Mouse (Mus musculus): ENCODE results near the gene Atrip.

Atrip gene

DNA sequence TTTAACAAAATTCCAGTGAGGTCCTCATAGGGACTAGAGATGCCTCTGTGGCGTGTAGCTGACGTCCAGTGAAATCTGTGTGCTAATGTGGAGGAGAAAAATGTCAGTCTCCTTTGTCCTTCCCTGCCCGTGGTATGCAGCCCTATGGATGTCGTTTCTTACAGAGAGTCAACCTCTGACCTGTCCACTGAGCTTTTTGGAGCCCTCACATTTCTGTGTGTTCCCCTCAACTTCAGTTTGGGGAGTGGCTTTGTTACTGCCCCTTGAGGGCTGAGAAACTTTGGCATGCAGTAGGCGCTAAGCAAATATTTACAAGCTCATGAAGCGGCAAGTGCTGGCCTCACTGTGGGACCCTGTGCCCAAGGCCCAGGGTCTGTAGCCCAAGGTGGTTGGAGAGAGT is 23.4 kb upstream of the Atrip start:
- DNase-seq, result no peak

DNA sequence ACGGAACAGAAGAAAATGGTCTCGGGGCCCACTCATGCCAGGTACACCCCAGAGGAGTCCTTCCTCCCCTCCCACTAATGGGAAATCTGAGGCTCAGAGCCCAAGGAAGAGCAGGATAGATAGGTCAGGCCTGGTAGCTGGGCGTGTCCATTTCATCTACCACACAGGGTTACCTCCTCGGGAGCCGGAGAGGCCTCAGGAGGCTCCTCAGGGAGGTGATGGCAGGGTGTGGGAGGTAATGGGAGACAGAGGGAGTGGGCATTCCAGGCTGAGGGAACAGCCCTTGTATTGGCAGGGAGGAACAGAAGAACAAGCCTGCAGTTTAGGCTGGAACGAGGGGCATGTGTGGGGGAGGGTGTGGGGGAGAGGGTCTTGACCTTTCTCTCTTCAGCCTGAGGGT is 22.9 kb upstream of the Atrip start:
- DNase-seq, result peak; percentile 37

DNA sequence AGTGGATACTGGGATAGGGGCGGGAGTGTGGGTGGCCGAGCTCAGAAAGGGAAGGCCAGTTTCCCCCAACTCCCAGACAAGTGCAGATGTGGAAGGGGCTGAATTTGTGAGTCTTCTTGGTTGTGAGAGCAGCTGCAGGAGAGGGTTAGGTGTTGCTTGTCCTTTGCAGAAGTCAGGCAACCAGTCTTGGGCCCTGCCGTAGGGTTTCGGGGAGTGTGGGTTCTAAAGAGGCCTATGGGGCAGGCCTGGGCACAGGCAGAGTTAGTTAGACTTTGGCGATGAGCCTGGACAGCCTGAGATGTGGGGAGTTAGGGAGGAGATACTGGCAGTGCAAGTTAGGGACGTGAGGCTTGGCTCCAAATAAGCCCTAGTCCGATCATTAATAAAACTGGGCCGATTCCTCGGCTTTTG is 22.3 kb upstream of the Atrip start:
- no peak for DNase-seq

DNA sequence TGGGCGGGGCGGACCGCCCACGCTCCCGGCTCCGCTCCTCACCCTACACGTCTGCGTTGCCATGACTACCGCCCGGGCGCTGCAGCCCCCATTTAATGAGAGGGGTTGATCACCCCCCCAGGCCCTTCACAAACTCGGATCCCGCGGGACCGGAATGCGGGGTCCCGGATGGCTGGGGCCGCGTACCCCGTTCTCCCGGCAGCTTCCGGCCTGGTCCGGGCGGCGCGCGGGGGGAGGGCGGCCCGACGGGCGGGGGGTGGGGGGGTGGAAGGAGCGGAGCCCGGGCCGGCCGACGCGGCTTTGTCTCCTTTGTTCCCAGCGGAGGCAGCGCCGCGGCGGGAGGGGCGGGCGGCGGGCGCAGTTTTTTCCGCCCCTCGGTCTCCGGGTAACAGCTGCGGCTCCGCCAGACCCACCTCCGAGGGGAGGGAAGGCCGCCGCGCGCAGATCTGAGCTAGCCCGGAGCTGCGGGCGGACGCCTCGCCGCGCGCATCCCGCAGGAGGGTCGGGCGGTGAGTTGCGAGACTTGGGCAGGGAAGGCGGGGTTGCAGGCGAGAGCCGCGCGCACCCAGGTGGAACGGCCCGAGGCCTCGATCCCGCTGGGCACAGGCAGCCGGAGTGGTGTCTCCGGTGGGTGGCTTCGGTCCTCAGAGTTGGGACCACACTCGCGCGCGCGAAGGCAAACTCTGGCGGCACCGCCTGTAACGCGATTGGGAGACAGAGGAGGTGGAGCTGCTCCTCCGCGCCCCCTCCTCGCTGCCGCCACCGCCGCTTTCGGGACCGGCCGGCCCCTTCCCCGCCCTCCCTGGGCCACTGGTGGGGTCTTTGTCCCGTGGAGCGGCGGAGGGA is 21.4 kb upstream of the Atrip start, which contains the start of gene Plxnb1:
Plxnb1 (plus strand) TSS at position 253 of the 846 bp plus-strand sequence.
- DNase-seq, result peak; percentile 70

DNA sequence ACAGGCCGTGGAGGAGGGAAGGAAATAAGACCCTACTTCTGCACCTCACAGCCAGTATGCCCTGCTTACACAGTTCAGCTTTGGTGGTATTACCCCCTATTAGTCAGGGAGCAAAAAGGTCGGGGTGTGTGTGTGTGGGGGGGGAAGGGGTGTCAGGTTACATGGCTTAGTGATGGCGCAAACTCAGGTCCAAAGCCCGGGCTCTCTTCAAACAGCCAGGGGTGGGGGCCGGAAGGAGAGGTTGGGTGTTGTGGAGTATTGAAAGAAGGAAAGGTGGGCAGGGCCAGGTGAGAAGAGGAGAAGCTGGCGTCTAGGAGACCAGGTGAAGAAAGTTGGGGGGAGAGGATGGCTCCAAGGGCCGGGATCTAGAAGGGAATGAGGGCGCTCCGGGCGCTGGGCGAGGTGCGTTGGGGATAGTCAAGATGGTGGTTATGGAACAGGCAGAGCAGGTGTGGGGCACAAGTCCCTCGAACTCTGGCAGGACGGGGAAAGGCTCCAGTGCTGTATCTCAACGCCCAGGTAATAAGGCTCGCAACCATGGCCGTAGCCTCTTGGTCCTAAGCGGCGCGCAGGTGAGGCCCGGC is 20.7 kb upstream of the Atrip start:
- peak; percentile 58 for DNase-seq

DNA sequence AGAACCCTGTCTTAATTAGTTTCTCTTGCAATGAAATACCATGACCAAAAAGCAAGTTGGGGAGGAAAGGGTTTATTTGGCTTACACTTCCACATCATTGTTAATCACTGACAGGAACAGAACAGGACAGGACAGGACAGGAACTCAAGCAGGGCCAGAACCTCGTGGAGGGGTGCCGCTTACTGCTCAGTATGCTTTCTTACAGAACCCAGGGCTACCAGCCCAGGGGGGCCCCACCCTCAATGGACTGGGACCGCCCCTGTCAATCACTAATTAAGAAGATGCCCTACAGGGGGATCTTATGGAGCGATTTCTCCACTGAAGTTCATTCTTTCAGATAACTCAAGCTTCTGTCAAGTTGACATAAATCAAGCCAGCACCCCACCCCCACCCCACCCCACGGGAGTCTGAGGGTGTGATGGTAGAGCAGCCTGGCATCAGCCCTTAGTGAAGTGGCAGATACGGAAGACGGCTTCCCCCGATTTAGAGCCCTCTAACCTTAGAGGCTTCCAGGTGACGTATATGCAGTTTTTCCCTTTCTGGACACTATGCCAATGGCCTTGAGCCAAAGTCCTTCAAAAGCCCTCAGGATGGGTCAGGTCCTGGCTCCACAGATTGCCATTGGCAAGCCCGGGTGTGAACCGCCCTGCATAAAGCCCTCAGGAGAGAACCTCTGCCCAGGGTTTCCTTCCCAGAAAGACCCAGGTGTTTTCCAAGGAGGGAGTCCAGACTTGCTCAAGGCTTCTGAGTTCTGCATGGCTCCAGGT is 20.0 kb upstream of the Atrip start:
- DNase-seq, result peak; percentile 74

DNA sequence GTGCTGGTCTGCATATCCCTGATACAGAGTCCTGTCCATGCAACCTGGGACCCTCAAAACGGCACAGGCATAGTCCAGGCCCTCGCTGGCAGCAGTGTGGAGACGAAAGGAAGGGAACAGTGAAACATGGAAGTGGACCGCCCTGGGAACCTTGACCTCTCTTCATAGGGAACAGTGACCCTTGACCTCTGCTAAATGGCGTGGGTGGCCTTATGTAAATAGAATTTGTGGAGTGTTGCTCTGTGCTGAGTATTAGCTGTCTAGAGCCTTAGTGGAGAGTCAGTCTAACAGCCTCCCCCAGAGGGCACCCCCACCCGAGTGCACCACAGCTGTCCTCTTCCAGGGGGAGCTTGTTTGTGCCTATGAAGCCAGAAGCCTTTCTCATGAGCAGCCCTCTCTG is 18.9 kb upstream of the Atrip start:
- DNase-seq, result peak; percentile 48

DNA sequence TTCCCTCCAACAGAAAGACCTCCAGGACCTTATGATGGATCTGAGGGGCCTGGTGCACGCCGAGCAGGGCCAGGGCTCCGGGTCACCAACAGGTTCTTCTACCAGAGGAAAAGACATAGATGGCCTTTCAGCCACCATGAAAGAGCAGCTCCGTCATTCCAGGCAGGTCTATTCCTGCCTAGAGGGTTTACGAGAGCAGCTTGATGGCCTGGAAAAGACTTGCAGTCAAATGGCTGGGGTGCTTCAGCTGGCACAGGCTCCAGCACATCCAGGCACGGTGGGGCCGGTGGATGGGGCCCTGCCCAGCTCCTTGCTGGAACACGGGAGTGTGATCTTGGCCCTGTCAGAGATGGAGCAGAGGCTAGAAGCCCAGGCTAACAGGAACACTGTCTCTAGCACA is 17.9 kb upstream of the Atrip start:
- no peak for DNase-seq

DNA sequence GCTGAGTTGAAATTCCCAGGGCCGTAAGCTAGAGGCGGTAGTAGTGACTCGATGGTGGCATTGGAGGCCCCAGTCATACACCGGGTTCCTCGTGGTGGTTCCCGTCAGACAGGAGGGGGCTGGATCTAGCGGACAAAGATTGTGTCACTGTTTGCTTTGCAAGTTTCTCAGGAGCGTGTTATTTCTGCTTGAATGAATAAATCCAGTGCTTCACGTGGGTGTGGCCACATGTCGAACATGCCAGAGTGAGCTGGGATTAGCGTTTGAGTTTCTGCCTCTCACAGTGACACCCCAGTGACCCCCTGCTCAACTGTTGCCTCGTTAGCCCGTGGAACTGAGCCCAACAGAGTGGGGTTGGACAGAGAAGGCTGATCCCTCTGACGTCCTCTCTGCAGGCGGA is 16.5 kb upstream of the Atrip start:
- no peak for DNase-seq

DNA sequence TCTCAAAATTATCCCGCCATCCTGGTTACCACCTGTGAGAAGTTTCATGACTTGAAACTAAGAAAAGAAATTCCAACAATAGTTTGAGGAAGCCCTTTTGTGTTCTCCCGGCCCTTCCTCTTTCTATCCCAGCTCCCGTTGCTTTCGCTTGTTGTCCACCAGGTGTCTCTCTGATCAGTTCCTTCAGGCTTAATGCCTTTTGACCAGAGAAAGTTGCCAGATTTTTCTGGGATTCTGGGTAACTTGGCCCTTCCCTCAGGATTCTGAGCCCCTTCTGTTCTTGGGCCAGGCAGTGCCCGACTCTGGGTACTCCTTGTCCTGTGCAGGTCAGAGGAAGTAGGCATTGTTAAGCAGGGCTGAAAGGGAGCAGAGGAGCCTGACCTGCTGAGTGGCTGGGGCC is 14.1 kb upstream of the Atrip start:
- no peak for DNase-seq

DNA sequence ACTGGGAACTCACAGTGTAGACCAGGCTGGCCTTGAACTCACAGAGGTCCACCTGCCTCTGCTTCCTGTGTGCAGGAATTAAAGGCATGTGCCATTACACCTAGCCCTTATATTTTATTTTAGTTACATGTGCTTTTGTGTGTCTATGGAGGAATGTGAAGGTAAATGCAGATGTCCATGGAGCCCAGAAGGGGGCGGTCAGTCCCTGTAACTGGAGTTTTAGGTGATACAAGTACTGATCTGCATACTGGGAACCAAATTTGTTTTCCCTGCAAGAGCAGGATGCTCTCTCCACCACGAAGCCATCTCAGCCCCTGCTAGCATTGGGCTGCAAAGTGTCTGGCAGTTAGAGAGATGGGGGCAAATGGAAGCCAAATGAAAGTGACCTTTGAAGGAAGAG is 11.0 kb upstream of the Atrip start:
- DNase-seq, result no peak

DNA sequence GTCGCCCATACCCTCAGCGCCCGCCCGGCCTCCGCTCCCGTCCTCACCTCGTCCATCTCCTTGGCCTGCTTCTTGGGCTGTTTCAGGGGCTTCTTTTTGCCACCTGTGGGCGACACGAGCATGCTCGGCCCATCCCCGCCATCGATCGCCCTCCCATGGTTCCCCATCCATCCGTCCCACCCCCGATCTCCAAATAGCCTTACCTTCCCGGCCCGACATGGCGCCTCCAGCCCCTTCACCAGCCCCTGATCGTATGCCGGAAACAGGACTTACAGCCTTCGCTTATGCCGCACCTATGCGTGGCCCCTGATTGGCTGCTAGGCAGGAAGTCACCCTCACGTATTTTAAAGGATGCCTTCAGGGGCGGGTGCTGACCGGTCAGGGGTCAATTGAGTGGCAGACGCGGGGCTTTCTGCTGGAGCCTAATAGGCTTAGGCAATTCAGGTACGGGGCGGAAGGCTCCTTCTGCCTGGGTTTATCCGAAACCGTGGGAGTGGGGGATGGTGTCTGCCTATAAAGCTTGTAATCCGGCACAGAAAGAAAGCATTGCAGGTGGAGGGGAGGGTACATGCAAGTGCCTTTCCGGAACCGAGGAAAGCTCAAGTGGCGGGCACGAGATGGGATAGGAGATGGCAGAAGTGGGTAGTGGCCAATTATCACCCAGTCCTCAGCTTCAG is 8.3 kb upstream of the Atrip start, which contains the start of the genes Ccdc51 and Tma7:
Ccdc51 (plus strand) TSS at position 370 of the 677 bp plus-strand sequence.
Tma7 (minus strand) TSS at position 464 of the 677 bp plus-strand sequence.
- peak; percentile 91 for DNase-seq

DNA sequence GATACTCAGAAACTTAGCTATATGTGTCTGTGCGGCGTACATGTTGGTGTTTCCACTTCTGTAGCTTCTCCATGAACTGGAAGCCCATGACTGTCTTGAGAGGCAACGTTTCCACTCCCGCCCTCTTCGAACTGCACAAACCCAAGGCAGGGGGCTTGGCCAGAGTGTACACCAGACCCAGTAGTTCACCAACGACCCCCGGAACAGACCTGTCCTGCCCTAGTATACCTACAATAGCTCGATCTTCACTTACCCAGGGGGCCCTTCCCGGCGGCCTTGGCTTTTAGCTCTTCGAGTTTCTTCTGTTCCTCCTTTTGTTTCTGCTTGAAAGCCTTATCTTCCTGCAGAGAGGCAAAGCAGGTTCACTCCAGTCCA is 7.8 kb upstream of the Atrip start:
- no peak for DNase-seq

DNA sequence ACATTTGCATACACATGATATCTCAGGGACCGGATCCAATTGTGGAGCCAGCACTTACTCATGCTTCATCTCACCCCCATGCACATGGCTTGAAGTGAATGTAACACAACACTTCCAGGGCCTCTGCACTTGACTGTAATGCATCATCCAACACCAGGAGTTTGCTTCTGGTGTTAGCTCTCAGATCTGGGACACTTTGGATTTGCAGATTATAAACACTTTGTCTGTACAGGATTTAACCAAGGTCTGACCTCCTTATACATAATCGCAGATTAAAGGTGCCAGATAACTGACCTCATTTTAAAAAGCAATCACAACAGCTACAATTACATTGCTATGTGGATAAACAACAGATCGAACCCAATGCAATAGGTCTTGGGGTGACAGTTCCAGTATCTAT is 6.6 kb upstream of the Atrip start:
- DNase-seq, result no peak

DNA sequence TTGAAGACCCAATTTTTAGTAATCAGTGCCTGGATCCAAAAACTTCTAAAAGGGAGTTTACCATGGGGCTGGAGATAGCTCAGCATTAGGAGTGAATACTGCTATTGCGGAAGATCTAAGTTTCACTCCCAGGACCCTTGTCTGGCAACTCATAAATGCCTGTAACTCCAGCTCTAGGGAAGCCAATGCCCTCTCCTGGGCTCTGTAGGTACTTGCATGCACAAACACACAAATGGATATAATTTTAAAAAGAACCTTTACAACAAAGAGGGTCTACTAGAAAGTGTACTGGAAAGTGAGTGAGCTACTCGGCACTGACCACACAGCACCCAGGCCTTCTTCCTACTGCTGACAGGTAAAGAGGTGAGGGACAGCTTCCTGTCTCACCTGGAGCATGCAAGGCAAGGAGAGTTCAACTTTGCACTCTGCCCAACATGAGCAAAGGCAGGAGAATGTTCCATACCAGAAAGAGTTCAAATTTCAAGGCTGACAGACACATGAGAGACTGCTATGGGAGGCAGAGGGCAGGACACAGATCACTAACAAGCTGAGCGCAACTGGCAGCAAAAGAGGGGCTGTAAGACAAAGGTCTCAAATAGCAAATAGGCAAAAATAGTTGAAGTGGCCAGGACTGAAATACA is 5.7 kb downstream of the Atrip start:
- no peak for DNase-seq

DNA sequence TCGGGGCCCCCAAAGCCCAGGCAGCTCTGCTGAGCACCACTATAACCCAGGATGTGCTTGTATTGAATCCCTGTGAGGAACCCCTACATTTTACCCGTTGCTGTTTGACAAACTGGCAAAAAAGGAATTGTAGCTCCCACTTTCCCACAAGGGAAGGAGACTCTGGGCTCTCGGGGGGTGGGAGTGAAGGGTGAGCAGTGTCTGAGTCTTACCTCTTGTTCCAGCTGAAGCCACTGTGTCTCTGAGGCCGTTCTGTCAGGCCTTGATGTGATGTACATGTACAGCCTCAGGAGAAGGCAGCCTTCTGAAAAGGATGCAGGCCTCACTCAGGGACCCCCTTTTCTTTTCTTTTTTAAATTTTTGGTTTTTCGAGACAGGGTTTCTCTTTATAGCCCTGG is 13.0 kb downstream of the Atrip start:
- no peak for DNase-seq

DNA sequence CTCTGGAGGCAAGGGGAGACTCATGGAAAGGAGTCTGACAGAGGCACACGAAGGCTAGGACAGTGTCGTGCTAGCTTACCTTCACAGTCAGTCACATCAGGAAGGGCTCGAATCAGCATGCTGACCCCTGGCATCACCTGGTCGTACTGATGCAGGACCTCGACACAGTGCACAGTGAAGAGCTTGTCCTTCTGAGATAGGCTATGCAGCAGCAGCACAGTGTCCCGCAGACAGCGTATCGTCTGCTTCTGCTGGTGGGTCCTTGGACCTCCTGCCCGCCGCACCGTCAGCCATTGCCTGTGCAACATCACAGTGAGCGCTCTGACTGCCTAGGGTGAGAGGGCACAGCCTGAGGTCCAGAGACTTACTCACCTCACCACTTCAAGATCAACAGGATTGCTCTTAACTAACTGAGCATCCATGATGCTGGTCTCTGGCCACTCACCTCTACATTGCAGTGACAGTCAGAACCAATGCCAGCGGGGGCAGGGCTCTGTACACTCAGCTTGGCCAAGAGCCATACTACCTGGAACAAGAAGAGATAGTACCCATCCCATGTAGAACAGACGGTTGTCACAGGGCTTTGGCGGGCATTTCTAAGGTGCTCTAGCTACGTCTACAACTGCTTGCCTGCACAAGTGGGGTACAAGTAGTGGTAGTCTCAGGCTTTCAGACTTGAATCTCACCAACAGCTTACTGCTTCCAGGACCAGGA is 13.6 kb downstream of the Atrip start:
- DNase-seq, result no peak

DNA sequence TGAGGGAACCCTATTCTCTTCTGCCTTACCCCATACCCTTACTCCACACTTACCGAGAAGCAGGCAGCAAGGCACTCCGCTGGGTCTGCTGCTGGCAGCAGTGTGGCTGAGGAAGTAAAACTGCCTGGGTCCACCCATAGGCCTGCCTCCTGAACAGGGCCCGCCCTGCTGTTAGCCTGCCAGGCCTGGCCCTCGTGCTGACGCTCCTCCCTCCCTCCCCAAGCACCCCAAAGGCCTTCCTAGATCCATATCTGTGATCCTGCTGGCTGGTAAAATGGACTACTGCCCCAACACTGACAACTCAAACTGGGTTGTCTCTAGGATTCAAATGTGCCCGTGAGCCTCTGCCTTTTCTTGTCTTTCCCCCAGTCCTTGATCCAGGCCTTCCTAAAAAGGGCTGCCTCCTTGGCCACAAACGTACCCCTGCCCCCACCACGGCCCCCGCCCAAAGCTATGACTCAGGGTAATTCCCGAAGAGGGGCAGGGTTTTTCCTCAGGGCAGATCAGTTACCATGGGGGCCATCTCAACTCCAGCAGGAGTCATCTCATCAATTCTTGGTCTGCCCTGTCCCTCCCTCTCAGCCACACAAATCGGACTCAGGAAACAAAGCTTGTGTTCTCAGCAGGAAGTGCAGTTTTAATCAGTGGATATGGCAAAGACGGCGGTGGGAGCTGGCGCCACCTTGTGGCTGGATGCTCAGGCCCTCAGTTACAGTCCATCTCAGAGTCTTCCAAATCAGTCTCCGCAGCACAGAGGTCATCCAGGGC is 14.6 kb downstream of the Atrip start, which contains the start of gene Trex1:
Trex1 (minus strand) TSS at position 599 of the 768 bp plus-strand sequence.
- DNase-seq, result peak; percentile 93

DNA sequence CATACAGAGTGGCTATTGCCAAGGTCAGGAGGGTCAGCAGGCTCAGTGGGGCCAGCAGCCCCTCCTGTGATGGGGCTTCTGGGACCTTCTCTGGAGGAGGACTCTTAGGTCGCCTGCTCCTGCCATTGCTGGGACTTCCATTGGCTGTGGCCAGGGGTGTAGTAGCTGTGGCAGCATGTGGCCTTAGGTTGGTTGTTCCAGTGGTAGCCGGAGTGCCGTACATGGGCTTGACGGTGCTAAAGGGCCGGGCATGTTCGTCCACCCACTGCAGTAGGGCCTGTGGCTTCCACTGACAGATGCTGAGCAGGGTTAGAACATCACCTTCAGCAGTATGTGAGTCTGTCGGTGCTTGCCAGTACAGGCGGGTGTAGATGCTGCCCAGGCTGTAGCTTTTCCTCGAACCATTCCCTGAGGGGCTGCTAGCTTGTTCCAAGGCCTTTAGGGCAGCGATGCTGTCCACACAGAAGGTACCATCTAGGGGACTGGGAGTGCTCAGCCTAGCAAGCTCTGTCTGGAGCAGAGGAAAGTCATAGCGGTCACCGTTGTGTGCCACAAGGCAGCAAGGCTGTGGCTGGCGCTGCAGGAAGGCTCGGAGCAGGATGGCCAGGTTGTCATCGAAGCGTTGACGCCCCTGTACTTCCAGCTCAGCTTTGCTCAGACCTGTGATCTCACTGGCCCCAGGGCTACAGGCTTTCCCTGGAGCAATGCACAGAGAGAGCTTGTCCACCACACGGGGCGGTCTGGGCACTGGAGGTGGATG is 15.7 kb downstream of the Atrip start:
- DNase-seq, result no peak

DNA sequence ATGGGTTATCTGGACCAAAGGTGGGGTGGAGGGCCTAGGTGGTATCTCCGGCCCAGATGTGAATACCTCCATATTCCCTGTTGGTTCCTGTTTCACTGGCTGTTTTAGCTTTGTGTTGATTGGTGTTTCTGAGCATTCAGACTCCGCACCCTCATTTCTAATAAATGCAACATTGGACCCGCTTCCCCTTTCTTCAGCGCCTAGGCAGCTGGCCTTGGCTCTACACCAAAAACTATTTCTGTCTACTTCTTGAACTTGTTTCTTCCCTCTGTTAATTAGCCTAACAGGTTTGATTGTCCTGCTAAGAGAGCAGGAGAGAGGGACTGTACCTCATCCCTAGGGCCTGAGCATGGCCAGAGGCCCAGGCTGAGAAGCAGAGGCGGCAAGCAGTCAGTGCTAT is 16.4 kb downstream of the Atrip start:
- no peak for DNase-seq
